Mouse (Mus musculus) heart, adult 2 months (tissue): ENCODE measurements at regions not wholly inside any gene's neighbourhood (a gene's known extent, or its start where the extent isn't known, plus 50 kb on each side); places are given as distances from the start of the nearest gene placed in this dataset.
A peak's percentile ranks its signal among the peaks of the same experiment; 100 is the strongest.

Source experiments
- DNase-seq, 2 experiments: peaks; one replicate each; pipeline ENCODE4 v3.0.0; 2021
- H3K27ac ChIP-seq: fragments of 200-600 bp; 2 replicates; pipeline ENCODE4 v1.8.1; 2022
- H3K27me3 ChIP-seq: fragments of 200-500 bp; 2 replicates; pipeline ENCODE4 v1.6.1; 2012; ENCODE audit warnings: mild to moderate bottlenecking, low read length, inconsistent platforms, mixed read lengths; ENCODE audit not compliant: control insufficient read depth, insufficient read depth
- H3K36me3 ChIP-seq: fragments of 200-500 bp; 2 replicates; pipeline ENCODE4 v1.6.1; 2012; ENCODE audit warnings: low read length, inconsistent platforms; ENCODE audit not compliant: control insufficient read depth, insufficient read depth
- H3K4me1 ChIP-seq: fragments of 200-500 bp; 2 replicates; pipeline ENCODE4 v1.6.1; 2011; ENCODE audit warnings: low read length; ENCODE audit not compliant: control insufficient read depth, insufficient read depth
- H3K4me3 ChIP-seq: fragments of 200-600 bp; 2 replicates; pipeline ENCODE4 v1.8.1; 2022
- H3K79me2 ChIP-seq: fragments of 200-500 bp; replicated peaks from 2 replicates; pipeline ENCODE4 v1.6.1; 2012; ENCODE audit warnings: mild to moderate bottlenecking, inconsistent platforms, low read length, moderate library complexity, mixed read lengths; ENCODE audit not compliant: control insufficient read depth, insufficient read depth
- H3K9ac ChIP-seq: fragments of 200-500 bp; 2 replicates; pipeline ENCODE4 v1.6.1; 2012; ENCODE audit warnings: low read depth, mild to moderate bottlenecking, control low read depth, inconsistent platforms, low read length, mixed read lengths
- CTCF ChIP-seq: fragments of 200-600 bp; IDR thresholded peaks from 2 replicates; pipeline ENCODE4 v1.8.1; 2022; ENCODE audit warnings: antibody characterized with exemption, mild to moderate bottlenecking, moderate library complexity
- EP300 ChIP-seq: fragments of 200-500 bp; IDR thresholded peaks from 2 replicates; pipeline ENCODE4 v1.6.1; 2011; ENCODE audit warnings: low read depth, low read length, control low read depth; ENCODE audit not compliant: insufficient read depth
- POLR2A ChIP-seq: fragments of 200-500 bp; IDR thresholded peaks from 2 replicates; pipeline ENCODE4 v1.6.1; 2011; ENCODE audit warnings: mild to moderate bottlenecking, low read depth, low read length, control low read depth; ENCODE audit not compliant: insufficient read depth
- WGBS: fragments of 180-500 bp; shearing (Covaris S2); methylation state at CpG from one replicate; pipeline ENCODE4 v1.1.7; 2018; 5-methylcytosine and 5-hydroxymethylcytosine counted together
- intact Hi-C: fragments of 180-260 bp; cut with DNase I; formaldehyde crosslinking; loops from one replicate; pipeline ENCODE4 v1.15.1; 2025

DNA sequence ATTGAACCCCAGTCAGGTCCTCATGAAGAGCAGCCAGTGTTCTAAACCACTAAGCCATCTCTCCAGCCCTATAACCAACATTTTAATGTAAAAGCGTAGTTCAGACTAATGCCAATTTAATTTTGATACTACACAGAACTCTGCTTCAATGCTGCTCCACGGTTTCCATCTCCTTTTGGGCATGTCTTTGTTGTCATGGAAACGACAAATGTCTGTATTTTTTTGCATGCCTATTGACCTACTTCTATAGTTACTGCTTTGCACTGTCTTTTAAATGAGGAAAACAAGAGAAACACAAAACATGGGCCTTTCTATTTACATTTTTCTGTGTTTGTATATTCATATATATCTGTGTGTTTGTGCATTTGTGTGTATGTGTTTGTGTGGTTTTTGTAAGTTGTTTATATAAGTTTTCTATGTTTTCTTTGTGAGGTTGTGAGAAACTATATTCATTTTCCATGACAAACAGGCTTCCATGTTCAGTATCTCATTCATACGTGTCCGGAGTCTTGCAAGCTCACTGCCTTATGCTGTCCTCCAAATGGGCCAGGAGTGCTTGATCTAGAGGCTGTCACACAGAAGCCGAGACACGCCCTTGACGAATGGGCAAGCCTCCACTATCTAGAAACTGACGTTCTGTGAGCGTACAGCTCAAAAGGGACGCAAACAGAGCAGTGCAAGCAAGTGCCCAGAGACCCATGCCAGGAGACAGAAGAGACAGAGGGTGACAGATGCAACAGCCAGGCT is 65.5 kb upstream of the Zfp637 start:
- peaks cover 10% of the 10 kb centered on the region for H3K4me1 ChIP-seq
- 73% methylated on average over 11 of the region's 11 CpGs for WGBS
- H3K27ac ChIP-seq: no peak overlapping the region
- H3K79me2 ChIP-seq: no peaks in the 10 kb centered on the region
- intact Hi-C loops: no loop called here
- no peak for TF ChIP-seq POLR2A
- TF ChIP-seq EP300: no peak
- TF ChIP-seq CTCF: no peak
- H3K4me3 ChIP-seq: no peak overlapping the region
- H3K36me3 ChIP-seq: no peaks in the 10 kb centered on the region
- H3K9ac ChIP-seq: no peak overlapping the region
- H3K27me3 ChIP-seq: no peaks in the 10 kb centered on the region
- no peak for DNase-seq

DNA sequence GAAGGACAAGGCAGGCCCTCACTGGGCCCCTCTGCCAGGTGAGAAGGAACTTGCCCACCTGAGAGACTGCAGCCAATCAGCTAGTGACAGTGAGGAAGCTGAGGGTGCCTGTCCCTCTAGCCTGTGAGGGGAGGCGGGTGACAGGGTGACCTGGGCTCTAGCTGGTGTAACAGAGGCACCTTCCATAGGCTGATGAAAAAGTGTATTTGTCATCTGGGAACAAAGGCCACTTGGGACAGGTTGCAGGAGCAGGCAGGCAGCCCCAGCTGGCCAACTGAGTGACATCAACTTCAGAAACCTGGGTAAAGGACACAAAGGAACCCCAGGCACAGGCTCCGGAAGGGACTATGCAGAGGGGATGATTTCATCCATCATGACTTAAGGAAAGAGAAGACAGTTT is 63.0 kb upstream of the Zfp637 start:
- peak in 1 of 2 experiments; percentile 27 for DNase-seq
- Histone ChIP-seq H3K27ac (peak overlapping the region; percentile 79), H3K9ac (no peak overlapping the region), H3K4me3 (no peak overlapping the region), H3K79me2 (no peaks in the 10 kb centered on the region), H3K27me3 (no peaks in the 10 kb centered on the region), H3K4me1 (peaks cover 10% of the 10 kb centered on the region), H3K36me3 (no peaks in the 10 kb centered on the region)
- intact Hi-C loops: no loop called here
- no peak for TF ChIP-seq CTCF
- no peak for TF ChIP-seq EP300
- TF ChIP-seq POLR2A: no peak
- WGBS: 67% methylated on average over 2 of the region's 2 CpGs

DNA sequence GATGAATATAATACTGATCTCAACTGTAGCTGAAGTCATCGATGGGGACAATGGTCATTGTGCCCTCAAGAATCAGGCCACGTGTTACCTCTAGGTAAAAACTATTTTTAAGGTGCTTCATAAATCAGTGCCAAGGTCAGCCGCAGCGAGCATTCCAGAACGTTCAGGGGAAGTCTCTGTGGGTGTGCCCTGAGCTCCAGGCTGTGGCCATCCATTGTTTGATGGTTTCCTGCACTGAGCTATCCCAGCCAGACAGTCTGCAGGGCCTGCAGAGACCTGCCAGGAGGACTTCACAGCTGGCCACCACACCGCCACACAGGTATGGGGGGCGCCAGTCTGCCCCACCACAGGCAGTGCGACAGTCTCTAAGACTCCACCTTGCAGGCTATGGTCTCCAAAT is 62.5 kb upstream of the Zfp637 start:
- intact Hi-C loops: no loop called here

DNA sequence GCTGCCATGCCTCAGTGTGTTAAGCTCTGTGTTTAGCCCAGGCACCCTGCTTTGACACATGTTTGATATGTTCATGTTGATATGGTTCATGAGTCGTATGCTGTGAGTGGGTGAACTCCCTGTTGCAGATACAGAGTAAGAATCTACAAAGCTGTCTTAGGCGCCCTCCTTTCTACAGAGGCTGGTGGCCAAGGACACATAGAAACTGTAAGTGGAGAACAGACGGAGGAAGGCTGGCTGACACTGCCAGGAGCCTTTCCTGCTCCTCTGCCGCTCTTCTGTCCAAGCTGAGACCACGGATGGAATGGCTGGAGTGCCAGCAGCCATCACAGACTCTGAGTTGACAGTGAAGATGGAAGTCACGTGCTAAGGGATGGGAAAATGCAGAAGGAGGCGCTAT is 62.0 kb upstream of the Zfp637 start:
- no peak for TF ChIP-seq EP300
- TF ChIP-seq POLR2A: no peak
- TF ChIP-seq CTCF: no peak
- Histone ChIP-seq H3K4me3 (no peak overlapping the region), H3K27me3 (no peaks in the 10 kb centered on the region), H3K79me2 (no peaks in the 10 kb centered on the region), H3K36me3 (no peaks in the 10 kb centered on the region), H3K27ac (peak overlapping the region; percentile 81), H3K9ac (peak overlapping the region; percentile 5; the same call in 1 of the 2 replicates), H3K4me1 (peaks cover 10% of the 10 kb centered on the region)
- 76% methylated on average over 7 of the region's 7 CpGs for WGBS
- no peak for DNase-seq
- intact Hi-C loops: no loop called here

More for the DNA sequence above, 62.5 kb upstream of the Zfp637 start:
- peak; percentile 73 to 77 for DNase-seq
- peaks cover 10% of the 10 kb centered on the region for H3K4me1 ChIP-seq
- peak overlapping the region; percentile 81 for H3K27ac ChIP-seq
- peak overlapping the region; percentile 5; the same call in 1 of the 2 replicates for H3K9ac ChIP-seq
- no peaks in the 10 kb centered on the region for H3K27me3 ChIP-seq
- TF ChIP-seq CTCF (no peak), POLR2A (peak; percentile 53), EP300 (peak; percentile 89; the same call in 1 of the 2 replicates)
- 0 out of 2 replicates have a peak overlapping the region, but pooled peaks have one; percentile 14 for H3K4me3 ChIP-seq
- no peaks in the 10 kb centered on the region for H3K36me3 ChIP-seq
- H3K79me2 ChIP-seq: no peaks in the 10 kb centered on the region
- 39% methylated on average over 8 of the region's 8 CpGs for WGBS

DNA sequence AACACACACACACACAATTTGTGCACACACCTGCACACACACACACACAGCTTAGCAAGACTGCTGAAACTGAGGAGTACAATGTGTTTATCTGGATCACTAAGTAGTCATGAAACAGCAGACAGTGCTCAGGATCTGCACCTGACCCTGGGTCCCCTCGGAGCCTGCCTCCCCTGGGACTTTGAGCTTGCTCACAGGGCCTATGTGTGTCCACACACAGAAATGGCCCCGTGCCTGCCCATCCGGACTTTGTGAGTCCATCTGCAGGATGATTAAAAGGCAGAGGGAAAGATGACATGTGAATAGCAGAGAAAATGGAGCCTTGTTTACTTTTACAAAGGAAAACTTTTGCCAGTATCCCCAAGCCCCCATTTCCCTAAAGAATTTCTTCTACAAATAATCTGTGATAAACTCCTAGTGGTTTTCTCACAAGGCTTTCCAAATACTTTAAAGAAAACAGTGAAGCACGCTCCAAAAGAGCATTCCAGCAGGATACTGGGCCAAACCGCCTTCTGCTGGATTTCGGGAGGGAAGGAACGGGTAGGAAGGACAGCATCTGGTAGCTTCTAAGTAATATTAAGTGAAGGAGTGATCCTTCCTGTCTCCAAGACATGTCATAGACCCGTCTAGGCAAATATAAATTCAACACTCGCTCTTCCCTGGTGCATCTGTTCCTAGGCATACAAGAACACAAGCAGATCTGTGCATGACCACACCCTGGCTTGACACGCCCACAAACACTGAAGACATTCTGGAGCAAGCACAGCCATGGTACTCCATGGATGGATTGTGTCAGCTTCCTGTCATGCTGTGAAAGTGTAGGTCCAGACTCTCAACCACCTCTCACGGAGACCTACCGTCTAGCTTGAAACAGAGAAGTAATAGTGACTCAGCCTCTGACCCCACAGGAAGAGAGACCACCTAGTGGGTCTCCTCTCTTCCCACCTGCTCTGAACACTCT is 52.1 kb upstream of the Zfp637 start:
- H3K27ac ChIP-seq: no peak overlapping the region
- H3K79me2 ChIP-seq: no peaks in the 10 kb centered on the region
- 66% methylated on average over 12 of the region's 12 CpGs for whole genome bisulfite sequencing
- H3K27me3 ChIP-seq: no peaks in the 10 kb centered on the region; the same call in 1 of the 2 replicates
- peaks cover 3% of the 10 kb centered on the region; the same call in 1 of the 2 replicates for H3K4me1 ChIP-seq
- peak in 1 of 2 experiments; percentile 12 for DNase-seq
- H3K9ac ChIP-seq: no peak overlapping the region
- intact Hi-C loops: no loop called here
- no peak for TF ChIP-seq EP300
- no peak for TF ChIP-seq CTCF
- no peak for TF ChIP-seq POLR2A
- H3K4me3 ChIP-seq: no peak overlapping the region
- no peaks in the 10 kb centered on the region for H3K36me3 ChIP-seq
